Mouse (Mus musculus): ENCODE results near the gene Csnk1e.
A peak's percentile ranks its signal among the peaks of the same experiment; 100 is the strongest.

Csnk1e gene

GRCm38 (mm10) chr15:79442961-79443518, 12.3 kb downstream of the Csnk1e start:
- no peak for DNase-seq

- no peak for DNase-seq
Measured at GRCm38 (mm10) chr15:79442257-79442611, 13.1 kb downstream of the Csnk1e start.

- peak; percentile 60 to 64 for DNase-seq
Measured at GRCm38 (mm10) chr15:79441331-79442256, 13.8 kb downstream of the Csnk1e start.

- no peak for DNase-seq
Measured at GRCm38 (mm10) chr15:79440651-79441330, 14.6 kb downstream of the Csnk1e start.

GRCm38 (mm10) chr15:79440223-79440622, 15.1 kb downstream of the Csnk1e start:
- no peak for DNase-seq

- no peak for DNase-seq
Measured at GRCm38 (mm10) chr15:79439386-79439785, 16.0 kb downstream of the Csnk1e start.

- DNase-seq, result no peak
Measured at GRCm38 (mm10) chr15:79438816-79439215, 16.6 kb downstream of the Csnk1e start.

DNA sequence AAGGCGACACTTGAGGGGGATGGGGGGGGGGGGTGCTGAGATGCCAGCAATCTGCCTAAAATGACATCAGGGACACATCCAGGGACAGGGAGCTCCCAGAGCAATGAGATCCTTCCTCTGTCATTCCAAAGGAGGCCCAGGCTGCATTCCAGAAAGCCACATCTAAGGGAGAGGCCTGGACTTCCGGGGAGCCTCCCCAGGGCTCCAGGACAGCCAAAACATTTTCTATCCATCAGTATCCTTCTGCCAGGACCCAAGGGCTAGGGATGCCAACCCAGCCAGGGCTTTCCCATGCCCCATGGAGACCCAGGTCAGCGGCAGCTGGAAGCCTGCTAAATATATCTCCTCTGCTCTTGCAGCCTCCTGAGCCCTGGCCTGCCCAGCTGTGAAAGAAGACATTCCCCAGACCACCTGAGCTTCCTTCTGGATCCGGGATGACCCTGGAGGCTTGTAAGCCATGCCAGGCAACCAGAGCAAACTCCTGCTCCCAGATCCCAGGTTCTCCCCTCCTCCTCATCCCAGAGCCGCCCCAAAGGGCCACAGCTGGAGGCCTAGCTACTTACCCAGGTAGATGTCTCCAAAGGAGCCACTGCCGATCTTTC, 17.1 kb downstream of the Csnk1e start:
- DNase-seq, result no peak

DNA sequence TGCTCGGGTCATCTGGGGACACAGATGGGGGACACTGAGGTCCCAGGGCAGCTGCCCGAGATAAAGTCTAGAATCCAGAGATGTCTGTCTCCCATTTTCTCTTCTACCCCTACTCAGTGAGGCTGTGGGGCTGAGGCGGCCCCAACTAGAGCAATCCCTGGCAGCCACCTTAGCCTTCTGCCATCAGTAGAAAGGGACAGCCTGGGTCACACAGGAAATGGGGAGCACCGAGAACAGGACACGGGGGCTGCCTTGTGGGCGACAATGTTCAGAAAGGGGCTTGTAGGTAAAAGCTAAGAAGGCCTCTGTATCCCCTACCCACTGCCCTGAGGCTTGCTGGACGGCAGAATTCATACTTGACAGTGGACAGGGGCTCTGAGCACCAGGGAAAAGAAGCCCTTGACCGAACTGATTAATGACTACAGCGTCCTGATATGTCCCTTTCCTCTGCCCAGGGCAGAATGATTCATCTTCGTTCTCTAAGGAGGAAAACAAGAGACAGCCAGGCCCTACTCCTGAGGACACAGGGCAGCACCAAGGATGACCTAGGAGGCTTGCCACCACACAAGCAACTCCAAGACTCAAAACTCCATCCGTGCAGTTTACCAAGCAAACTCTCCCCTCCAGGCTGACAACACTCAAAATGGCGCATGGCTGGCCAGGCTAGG, 17.7 kb downstream of the Csnk1e start:
- DNase-seq, result no peak

DNA sequence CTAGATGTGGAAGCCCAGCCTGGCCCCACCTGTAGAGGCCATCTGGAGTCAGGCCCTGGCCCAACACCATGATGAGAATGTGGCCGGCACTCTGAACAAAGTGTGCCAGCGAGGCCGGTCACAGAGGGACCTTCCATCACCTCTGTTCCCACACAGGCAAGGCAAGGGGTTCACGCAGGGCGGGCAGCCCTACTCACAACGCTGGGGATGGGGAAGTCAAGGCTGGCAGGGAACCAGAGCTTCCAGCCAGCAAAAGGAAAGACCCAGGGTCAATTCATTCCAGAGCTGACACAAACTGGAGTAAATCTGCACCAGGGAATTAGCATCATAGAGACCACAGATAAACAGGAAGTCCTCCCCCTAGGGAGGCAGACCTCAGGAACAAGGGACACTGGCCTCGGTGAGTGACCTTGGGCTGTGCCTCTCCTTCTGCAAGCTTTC, 18.9 kb downstream of the Csnk1e start:
- no peak for DNase-seq

- no peak for DNase-seq
Measured at GRCm38 (mm10) chr15:79435191-79435671, 20.1 kb downstream of the Csnk1e start.

DNA sequence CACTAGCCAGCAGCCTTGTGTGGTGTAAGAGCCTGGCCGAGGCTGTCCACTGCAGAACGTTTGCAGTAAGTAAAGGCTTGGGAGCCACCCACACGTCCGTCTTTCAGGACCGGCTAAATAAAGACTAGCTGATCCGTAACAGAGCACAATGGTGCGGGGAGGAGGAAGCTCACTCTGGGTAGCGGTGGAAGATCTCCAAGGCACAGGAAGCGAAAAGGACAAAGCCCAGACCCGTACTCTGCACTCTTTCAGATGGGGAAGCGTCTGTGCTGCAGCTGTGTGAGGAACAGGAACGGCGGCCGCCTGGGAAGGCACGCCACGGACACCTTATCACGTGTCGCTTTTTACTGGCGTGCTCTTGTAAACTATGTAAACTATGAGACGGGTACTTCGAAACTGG, 22.5 kb downstream of the Csnk1e start:
- no peak for DNase-seq

DNA sequence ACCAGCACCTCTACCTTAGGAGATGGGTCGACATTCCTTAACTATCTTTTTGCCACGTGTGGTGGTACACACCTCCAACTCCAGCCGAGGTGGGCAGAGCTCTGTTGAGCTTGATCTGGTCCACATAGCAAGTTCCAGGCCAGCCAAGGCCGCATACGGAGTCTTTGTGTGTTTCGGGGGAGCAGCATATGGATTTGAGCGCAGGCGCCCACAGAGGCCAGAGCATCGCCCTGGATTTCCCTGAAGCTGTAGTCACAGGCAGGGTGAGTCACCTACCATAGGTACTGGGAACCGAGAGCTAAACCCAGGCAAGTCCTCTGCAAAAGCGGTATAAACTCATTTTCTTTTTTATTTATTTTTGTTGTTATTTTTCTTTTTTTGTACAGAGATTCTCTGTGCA, 23.0 kb downstream of the Csnk1e start:
- DNase-seq, result no peak

- no peak for DNase-seq
Measured at GRCm38 (mm10) chr15:79431925-79432324, 23.4 kb downstream of the Csnk1e start.

DNA sequence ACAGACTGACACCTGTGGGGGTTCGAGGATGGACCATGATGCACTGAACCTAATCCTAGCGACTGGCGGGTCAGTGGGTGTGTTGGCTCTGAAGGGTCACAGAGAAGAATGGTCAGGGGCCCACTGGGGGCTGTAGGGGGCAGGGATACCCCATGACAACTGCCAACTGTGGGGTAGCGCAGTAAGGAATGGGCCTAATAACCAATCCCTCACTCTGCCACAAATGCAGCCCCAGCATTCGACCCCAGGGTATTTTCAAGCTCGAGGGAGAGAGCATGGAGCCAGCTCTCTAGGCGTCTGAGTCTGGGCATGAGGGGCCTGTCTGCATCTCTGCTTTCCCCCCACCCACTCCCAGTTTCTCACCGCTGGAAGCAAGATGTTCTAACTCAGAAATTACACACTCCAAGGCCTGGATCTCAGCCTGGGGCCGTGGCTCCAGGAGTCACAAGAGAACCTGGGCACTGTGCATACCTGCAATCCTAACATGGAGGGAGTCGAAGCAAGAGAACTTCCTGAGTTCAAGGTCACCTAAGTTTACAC, 24.8 kb downstream of the Csnk1e start:
- DNase-seq, result no peak

DNA sequence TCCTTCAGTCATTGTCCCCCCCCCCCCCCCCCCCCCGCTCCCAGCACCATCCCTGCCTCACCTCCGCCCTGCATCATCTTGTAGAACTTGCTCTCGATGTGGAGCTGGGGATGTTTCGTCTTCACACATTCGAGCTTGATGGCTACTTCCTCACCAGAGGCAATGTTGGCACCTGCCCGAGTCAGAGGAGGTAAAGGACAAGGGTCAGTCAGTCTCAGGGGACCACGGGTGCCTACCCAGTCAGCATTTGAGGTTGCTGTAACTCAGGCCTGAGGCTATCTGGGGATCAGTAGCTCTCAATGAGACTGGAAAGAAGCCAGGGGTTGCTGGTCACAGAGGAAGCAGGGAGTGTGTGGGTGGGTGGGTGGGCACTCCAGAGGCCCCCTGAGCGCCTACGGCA, 25.4 kb downstream of the Csnk1e start:
- no peak for DNase-seq

DNA sequence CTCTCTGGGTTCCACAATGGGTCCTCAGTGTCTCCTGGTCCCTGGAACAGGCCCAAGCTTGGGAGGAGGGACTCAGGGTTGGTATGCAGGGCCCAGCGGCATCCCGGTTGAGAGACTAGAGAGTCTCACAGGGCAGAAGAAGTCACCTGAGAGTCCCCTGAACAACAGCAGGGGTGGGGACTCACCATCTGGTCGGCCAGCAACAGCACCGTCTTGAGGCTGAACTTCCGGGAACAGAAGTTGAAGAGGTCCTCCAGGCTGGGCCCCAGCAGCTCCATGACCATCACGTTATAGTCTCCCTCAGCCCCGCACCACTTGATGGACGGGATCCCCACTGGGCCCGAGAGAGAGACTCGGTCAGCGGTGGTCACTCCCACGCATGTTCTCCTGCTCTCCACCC, 25.8 kb downstream of the Csnk1e start:
- DNase-seq, result no peak

GRCm38 (mm10) chr15:79428616-79429015, 26.8 kb downstream of the Csnk1e start:
- DNase-seq, result no peak

- DNase-seq, result no peak
Measured at GRCm38 (mm10) chr15:79427516-79427915, 27.9 kb downstream of the Csnk1e start.

GRCm38 (mm10) chr15:79425516-79425915, 29.9 kb downstream of the Csnk1e start:
- DNase-seq, result no peak

DNA sequence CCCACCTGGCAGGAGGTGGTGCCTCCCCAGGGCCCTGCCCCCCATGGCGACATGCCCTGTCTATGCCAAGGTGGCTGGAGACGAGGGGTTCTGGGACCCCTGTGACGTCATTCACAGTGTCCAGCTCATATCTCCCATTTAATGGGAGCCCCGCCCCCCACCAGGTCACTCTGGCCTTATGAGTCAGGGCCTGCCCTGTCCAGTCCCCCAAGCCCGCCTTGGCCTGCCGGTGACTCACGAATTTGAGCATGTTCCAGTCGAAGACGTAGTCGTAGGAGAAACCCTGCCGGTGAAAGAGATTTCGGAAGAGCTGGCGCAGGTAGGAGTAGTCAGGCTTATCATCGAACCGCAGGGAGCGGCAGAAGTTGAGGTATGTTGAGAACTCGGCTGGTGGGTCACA, 30.8 kb downstream of the Csnk1e start:
- no peak for DNase-seq

DNA sequence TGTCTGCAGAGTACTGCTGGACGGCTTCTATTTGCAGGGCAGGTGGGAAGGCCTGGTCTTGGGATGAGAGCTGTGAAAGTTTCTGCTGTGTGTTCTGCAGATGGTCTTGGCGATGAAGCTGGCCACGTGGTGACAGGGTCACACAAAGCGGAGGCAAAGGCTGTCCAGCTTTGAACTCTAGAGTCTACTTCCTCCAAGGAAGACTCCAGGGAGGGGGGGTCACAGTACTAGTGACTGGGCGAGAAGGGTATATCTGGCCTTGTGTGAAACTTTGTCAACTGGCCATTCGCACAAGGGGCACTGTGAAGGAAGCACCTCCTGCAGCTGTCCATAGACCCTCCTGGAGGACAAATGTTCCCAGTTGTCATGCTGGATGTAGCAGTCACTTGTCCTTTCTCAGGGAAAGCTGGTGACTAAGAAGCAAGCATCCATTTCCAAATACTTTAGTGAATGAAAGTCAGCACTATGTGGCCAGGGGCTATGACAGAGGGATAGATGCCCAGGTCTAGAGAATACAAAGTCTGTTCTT, 32.6 kb downstream of the Csnk1e start:
- DNase-seq, result no peak

All from thymus, adult 18-20 months (tissue).